Mouse (Mus musculus): ENCODE results near the gene Lrp1.
A peak's percentile ranks its signal among the peaks of the same experiment; 100 is the strongest.

Gene Lrp1

GRCm38 (mm10) chr10:127592850-127593249 is 28.1 kb downstream of the Lrp1 start:
- no peak for DNase-seq (ENCODE audit: low read depth, low spot score)

- DNase-seq (ENCODE audit: low read depth, low spot score) = no peak
These were observed 28.5 kb downstream of the Lrp1 start for GRCm38 (mm10) chr10:127592423-127592822.

- DNase-seq (ENCODE audit: low read depth, low spot score) = peak; percentile 89
These were observed 29.4 kb downstream of the Lrp1 start for GRCm38 (mm10) chr10:127591514-127591913.

- DNase-seq (ENCODE audit: low read depth, low spot score) = peak; percentile 36
These were observed 30.0 kb downstream of the Lrp1 start for GRCm38 (mm10) chr10:127590831-127591451.

GRCm38 (mm10) chr10:127590256-127590655 is 30.7 kb downstream of the Lrp1 start:
- DNase-seq (ENCODE audit: low read depth, low spot score) = peak; percentile 86

GRCm38 (mm10) chr10:127587776-127588175 is 33.2 kb downstream of the Lrp1 start:
- no peak for DNase-seq (ENCODE audit: low read depth, low spot score)

GRCm38 (mm10) chr10:127586209-127586608 is 34.7 kb downstream of the Lrp1 start:
- no peak for DNase-seq (ENCODE audit: low read depth, low spot score)

GRCm38 (mm10) chr10:127585598-127585997 is 35.4 kb downstream of the Lrp1 start:
- DNase-seq (ENCODE audit: low read depth, low spot score) = peak; percentile 62

GRCm38 (mm10) chr10:127583649-127584048 is 37.3 kb downstream of the Lrp1 start:
- no peak for DNase-seq (ENCODE audit: low read depth, low spot score)

GRCm38 (mm10) chr10:127581291-127581690 is 39.7 kb downstream of the Lrp1 start:
- DNase-seq (ENCODE audit: low read depth, low spot score) = no peak

GRCm38 (mm10) chr10:127577982-127578381 is 43.0 kb downstream of the Lrp1 start:
- no peak for DNase-seq (ENCODE audit: low read depth, low spot score)

- DNase-seq (ENCODE audit: low read depth, low spot score) = no peak
These were observed 43.8 kb downstream of the Lrp1 start for GRCm38 (mm10) chr10:127577156-127577555.

- peak; percentile 57 for DNase-seq (ENCODE audit: low read depth, low spot score)
These were observed 44.5 kb downstream of the Lrp1 start for GRCm38 (mm10) chr10:127576381-127576961.

GRCm38 (mm10) chr10:127575741-127576140 is 45.2 kb downstream of the Lrp1 start:
- DNase-seq (ENCODE audit: low read depth, low spot score) = no peak

- DNase-seq (ENCODE audit: low read depth, low spot score) = no peak
These were observed 48.7 kb downstream of the Lrp1 start for GRCm38 (mm10) chr10:127572281-127572680.

- DNase-seq (ENCODE audit: low read depth, low spot score) = no peak
These were observed 49.9 kb downstream of the Lrp1 start for GRCm38 (mm10) chr10:127570937-127571641.

- no peak for DNase-seq (ENCODE audit: low read depth, low spot score)
These were observed 50.6 kb downstream of the Lrp1 start for GRCm38 (mm10) chr10:127570384-127570783.

GRCm38 (mm10) chr10:127569450-127569849 is 51.5 kb downstream of the Lrp1 start:
- peak; percentile 86 for DNase-seq (ENCODE audit: low read depth, low spot score)

GRCm38 (mm10) chr10:127566553-127567326 is 54.2 kb downstream of the Lrp1 start:
- DNase-seq (ENCODE audit: low read depth, low spot score) = no peak

- DNase-seq (ENCODE audit: low read depth, low spot score) = peak; percentile 87
These were observed 56.6 kb downstream of the Lrp1 start for GRCm38 (mm10) chr10:127564301-127564700.

- peak; percentile 30 for DNase-seq (ENCODE audit: low read depth, low spot score)
These were observed 57.1 kb downstream of the Lrp1 start for GRCm38 (mm10) chr10:127563840-127564239.

- DNase-seq (ENCODE audit: low read depth, low spot score) = peak; percentile 41
These were observed 59.8 kb downstream of the Lrp1 start for GRCm38 (mm10) chr10:127561145-127561544.
